Mouse (Mus musculus) forebrain, embryonic 13.5 days (tissue): ENCODE results near the gene Nalcn. TPM values are rescaled to one million over a fixed set of nuclear protein-coding genes. Genes with fewer than 3 reads are reported as not detected.
"Not testable (repeated sequence)": the region's sequence is repeated elsewhere in the genome, so short reads cannot be mapped to it uniquely, and the experiment has no call there.

Source experiments
- ATAC-seq: fragments of 200-750 bp; cut with Nextera tagmentation; 2 replicates; pipeline ENCODE4 v1.8.0; 2017
- H3K27ac ChIP-seq: fragments of 300-500 bp; sonication (generic); 2 replicates; pipeline ENCODE4 v1.5.1; 2015; ENCODE audit warnings: inconsistent platforms, mild to moderate bottlenecking, moderate library complexity
- H3K27me3 ChIP-seq: fragments of 300-500 bp; sonication (generic); 2 replicates; pipeline ENCODE4 v1.6.1; 2015; ENCODE audit warnings: mild to moderate bottlenecking, inconsistent platforms
- H3K36me3 ChIP-seq: fragments of 300-500 bp; sonication (generic); 2 replicates; pipeline ENCODE4 v1.6.1; 2015; ENCODE audit warnings: mild to moderate bottlenecking, inconsistent platforms; ENCODE audit not compliant: poor library complexity, severe bottlenecking
- H3K4me1 ChIP-seq: fragments of 300-500 bp; sonication (generic); 2 replicates; pipeline ENCODE4 v1.6.1; 2015; ENCODE audit warnings: inconsistent platforms
- H3K4me2 ChIP-seq: fragments of 300-500 bp; sonication (generic); 2 replicates; pipeline ENCODE4 v1.6.1; 2015; ENCODE audit warnings: inconsistent platforms, mild to moderate bottlenecking, moderate library complexity
- H3K4me3 ChIP-seq: fragments of 300-500 bp; sonication (generic); 2 replicates; pipeline ENCODE4 v1.5.1; 2015; ENCODE audit warnings: mild to moderate bottlenecking, inconsistent platforms
- H3K9ac ChIP-seq: fragments of 300-500 bp; sonication (generic); 2 replicates; pipeline ENCODE4 v1.6.1; 2015; ENCODE audit warnings: mild to moderate bottlenecking, inconsistent platforms
- H3K9me3 ChIP-seq: fragments of 300-500 bp; sonication (generic); replicated peaks from 2 replicates; pipeline ENCODE4 v1.6.1; 2016; ENCODE audit warnings: inconsistent platforms
- WGBS: fragments of 180-500 bp; shearing (Covaris S2); methylation state at CpG from one replicate; pipeline ENCODE4 v1.1.7; 2015; 5-methylcytosine and 5-hydroxymethylcytosine counted together
- polyA plus RNA-seq: library from polyadenylated mRNA; unstranded; fragments of >200 nt; fragmentation: Nextera tagmentation; extraction: Ambion mirVana; gene quantifications from 2 replicates; pipeline ENCODE4 v1.2.1, GENCODE M21; 2015

Nalcn gene
- 4.3 and 4.9 TPM in 2 replicates for polyA plus RNA-seq

- WGBS: under 1% methylated on average over 45 of the region's 47 CpGs
- no peaks in the 10 kb centered on the region for H3K36me3 ChIP-seq
- no peaks in the 10 kb centered on the region for H3K9me3 ChIP-seq
- ATAC-seq: peak; percentile 91
- peak within 1 kb of the TSS; percentile 59 for H3K27ac ChIP-seq
- peak within 1 kb of the TSS; percentile 81 for H3K9ac ChIP-seq
- H3K27me3 ChIP-seq: no peaks in the 10 kb centered on the region
- peaks cover 20% of the 10 kb centered on the region for H3K4me1 ChIP-seq
- H3K4me3 ChIP-seq: peak within 1 kb of the TSS; percentile 62
- H3K4me2 ChIP-seq: peak within 1 kb of the TSS; percentile 68
These were observed at the start of gene Nalcn for GRCm38 (mm10) chr14:123626501-123627179. TSS of gene Nalcn (minus strand) at chr14:123627144.

GRCm38 (mm10) chr14:123671076-123671475 lies 44.1 kb upstream of the Nalcn start:
- 90% methylated on average over 21 of the region's 21 CpGs for WGBS
- H3K4me2 ChIP-seq, H3K9ac ChIP-seq, H3K9me3 ChIP-seq, H3K4me3 ChIP-seq, H3K36me3 ChIP-seq, H3K27ac ChIP-seq, H3K4me1 ChIP-seq, H3K27me3 ChIP-seq, ATAC-seq: not testable (repeated sequence)

GRCm38 (mm10) chr14:123664451-123664850 lies 37.5 kb upstream of the Nalcn start:
- Histone ChIP-seq H3K36me3 (no peaks in the 10 kb centered on the region), H3K27me3 (no peaks in the 10 kb centered on the region), H3K27ac (no peak overlapping the region), H3K9me3 (no peaks in the 10 kb centered on the region), H3K4me1 (peaks cover 17% of the 10 kb centered on the region), H3K4me2 (no peak overlapping the region), H3K4me3 (no peak overlapping the region), H3K9ac (no peak overlapping the region)
- no peak for ATAC-seq

GRCm38 (mm10) chr14:123663206-123663605 lies 36.3 kb upstream of the Nalcn start:
- no peaks in the 10 kb centered on the region for H3K27me3 ChIP-seq
- ATAC-seq: no peak
- H3K4me1 ChIP-seq: peaks cover 20% of the 10 kb centered on the region
- H3K36me3 ChIP-seq: no peaks in the 10 kb centered on the region
- no peaks in the 10 kb centered on the region for H3K9me3 ChIP-seq
- H3K9ac ChIP-seq: no peak overlapping the region
- no peak overlapping the region for H3K27ac ChIP-seq
- H3K4me3 ChIP-seq: no peak overlapping the region
- no peak overlapping the region for H3K4me2 ChIP-seq

GRCm38 (mm10) chr14:123662386-123662785 lies 35.4 kb upstream of the Nalcn start:
- no peak overlapping the region for H3K4me3 ChIP-seq

GRCm38 (mm10) chr14:123661091-123661491 lies 34.1 kb upstream of the Nalcn start:
- peak overlapping the region; percentile 27 for H3K4me2 ChIP-seq
- no peak overlapping the region for H3K4me3 ChIP-seq
- no peaks in the 10 kb centered on the region for H3K27me3 ChIP-seq
- H3K9me3 ChIP-seq: no peaks in the 10 kb centered on the region
- no peak overlapping the region for H3K9ac ChIP-seq
- WGBS: 16% methylated on average over 20 of the region's 20 CpGs
- ATAC-seq: peak; percentile 94
- peaks cover 20% of the 10 kb centered on the region for H3K4me1 ChIP-seq
- H3K27ac ChIP-seq: peak overlapping the region; percentile 57
- no peaks in the 10 kb centered on the region for H3K36me3 ChIP-seq

More at GRCm38 (mm10) chr14:123662386-123662785, 35.4 kb upstream of the Nalcn start:
- Histone ChIP-seq H3K4me1 (peaks cover 20% of the 10 kb centered on the region), H3K27me3 (no peaks in the 10 kb centered on the region), H3K36me3 (no peaks in the 10 kb centered on the region), H3K27ac (no peak overlapping the region), H3K9ac (no peak overlapping the region), H3K9me3 (no peaks in the 10 kb centered on the region), H3K4me2 (no peak overlapping the region)
- no peak for ATAC-seq
- WGBS: 88% methylated on average over 1 of the region's 1 CpGs

GRCm38 (mm10) chr14:123659921-123660385 lies 33.0 kb upstream of the Nalcn start, which contains the start of gene Itgbl1:
TSS of gene Itgbl1 (plus strand) at chr14:123659971.
- ATAC-seq: peak; percentile 78

GRCm38 (mm10) chr14:123627180-123627562 lies 227 bp upstream of the Nalcn start:
- 59% methylated on average over 3 of the region's 3 CpGs for WGBS
- Histone ChIP-seq H3K9ac (peak overlapping the region; percentile 81), H3K27me3 (no peaks in the 10 kb centered on the region), H3K9me3 (no peaks in the 10 kb centered on the region), H3K4me2 (peak overlapping the region; percentile 68), H3K4me3 (peak overlapping the region; percentile 62), H3K4me1 (peaks cover 20% of the 10 kb centered on the region), H3K36me3 (no peaks in the 10 kb centered on the region), H3K27ac (peak overlapping the region; percentile 59)
- peak; percentile 9; the same call in 1 of the 2 replicates for ATAC-seq

More at GRCm38 (mm10) chr14:123659921-123660385, 33.0 kb upstream of the Nalcn start, which contains the start of gene Itgbl1:
- H3K4me2 ChIP-seq: peak within 1 kb of the TSS; percentile 4; the same call in 1 of the 2 replicates
- no peak within 1 kb of the TSS for H3K4me3 ChIP-seq
- H3K9me3 ChIP-seq: no peaks in the 10 kb centered on the region
- peaks cover 20% of the 10 kb centered on the region for H3K4me1 ChIP-seq
- WGBS: 38% methylated on average over 7 of the region's 7 CpGs
- no peaks in the 10 kb centered on the region for H3K36me3 ChIP-seq
- H3K27ac ChIP-seq: peak within 1 kb of the TSS; percentile 11; the same call in 1 of the 2 replicates
- no peaks in the 10 kb centered on the region for H3K27me3 ChIP-seq
- H3K9ac ChIP-seq: no peak within 1 kb of the TSS

- Histone ChIP-seq H3K27ac (no peak overlapping the region), H3K27me3 (no peaks in the 10 kb centered on the region), H3K9ac (no peak overlapping the region), H3K4me2 (no peak overlapping the region), H3K9me3 (no peaks in the 10 kb centered on the region), H3K36me3 (no peaks in the 10 kb centered on the region), H3K4me3 (no peak overlapping the region), H3K4me1 (peaks cover 20% of the 10 kb centered on the region)
- WGBS: 12% methylated on average over 1 of the region's 1 CpGs
- ATAC-seq: 0 out of 2 replicates have a peak, but pooled peaks have one; percentile 3
These were observed 4.0 kb downstream of the Nalcn start for GRCm38 (mm10) chr14:123622969-123623368.

GRCm38 (mm10) chr14:123595265-123595664 lies 31.7 kb downstream of the Nalcn start:
- no peak overlapping the region for H3K9ac ChIP-seq
- no peaks in the 10 kb centered on the region for H3K27me3 ChIP-seq
- no peak overlapping the region for H3K4me2 ChIP-seq
- no peaks in the 10 kb centered on the region for H3K4me1 ChIP-seq
- H3K36me3 ChIP-seq: no peaks in the 10 kb centered on the region
- H3K27ac ChIP-seq: no peak overlapping the region
- H3K9me3 ChIP-seq: no peaks in the 10 kb centered on the region
- no peak overlapping the region for H3K4me3 ChIP-seq
- 86% methylated on average over 3 of the region's 3 CpGs for WGBS
- no peak for ATAC-seq

- H3K36me3 ChIP-seq: no peaks in the 10 kb centered on the region
These were observed 39.5 kb downstream of the Nalcn start for GRCm38 (mm10) chr14:123587412-123587811.

GRCm38 (mm10) chr14:123582433-123582832 lies 44.5 kb downstream of the Nalcn start:
- no peak overlapping the region for H3K4me3 ChIP-seq
- no peak overlapping the region for H3K9ac ChIP-seq
- no peak for ATAC-seq
- 0 out of 2 replicates have a peak, but pooled peaks cover 2% of the 10 kb centered on the region for H3K4me1 ChIP-seq
- no peak overlapping the region for H3K27ac ChIP-seq
- H3K9me3 ChIP-seq: no peaks in the 10 kb centered on the region
- no peak overlapping the region for H3K4me2 ChIP-seq
- 87% methylated on average over 2 of the region's 2 CpGs for WGBS
- H3K27me3 ChIP-seq: no peaks in the 10 kb centered on the region
- H3K36me3 ChIP-seq: no peaks in the 10 kb centered on the region

More at GRCm38 (mm10) chr14:123587412-123587811, 39.5 kb downstream of the Nalcn start:
- 0 out of 2 replicates have a peak, but pooled peaks cover 5% of the 10 kb centered on the region for H3K4me1 ChIP-seq
- H3K4me2 ChIP-seq: no peak overlapping the region
- no peak overlapping the region for H3K4me3 ChIP-seq
- no peaks in the 10 kb centered on the region for H3K27me3 ChIP-seq
- no peak overlapping the region for H3K9ac ChIP-seq
- H3K27ac ChIP-seq: no peak overlapping the region
- H3K9me3 ChIP-seq: no peaks in the 10 kb centered on the region
- no peak for ATAC-seq
